Mouse (Mus musculus): ENCODE measurements around the gene Micu1. TPM values are rescaled to one million over a fixed set of nuclear protein-coding genes. Genes with fewer than 3 reads are reported as not detected.

Gene Micu1
- total RNA-seq, 2 experiments from 2014 or later = 82.4 to 88.7 TPM

DNA sequence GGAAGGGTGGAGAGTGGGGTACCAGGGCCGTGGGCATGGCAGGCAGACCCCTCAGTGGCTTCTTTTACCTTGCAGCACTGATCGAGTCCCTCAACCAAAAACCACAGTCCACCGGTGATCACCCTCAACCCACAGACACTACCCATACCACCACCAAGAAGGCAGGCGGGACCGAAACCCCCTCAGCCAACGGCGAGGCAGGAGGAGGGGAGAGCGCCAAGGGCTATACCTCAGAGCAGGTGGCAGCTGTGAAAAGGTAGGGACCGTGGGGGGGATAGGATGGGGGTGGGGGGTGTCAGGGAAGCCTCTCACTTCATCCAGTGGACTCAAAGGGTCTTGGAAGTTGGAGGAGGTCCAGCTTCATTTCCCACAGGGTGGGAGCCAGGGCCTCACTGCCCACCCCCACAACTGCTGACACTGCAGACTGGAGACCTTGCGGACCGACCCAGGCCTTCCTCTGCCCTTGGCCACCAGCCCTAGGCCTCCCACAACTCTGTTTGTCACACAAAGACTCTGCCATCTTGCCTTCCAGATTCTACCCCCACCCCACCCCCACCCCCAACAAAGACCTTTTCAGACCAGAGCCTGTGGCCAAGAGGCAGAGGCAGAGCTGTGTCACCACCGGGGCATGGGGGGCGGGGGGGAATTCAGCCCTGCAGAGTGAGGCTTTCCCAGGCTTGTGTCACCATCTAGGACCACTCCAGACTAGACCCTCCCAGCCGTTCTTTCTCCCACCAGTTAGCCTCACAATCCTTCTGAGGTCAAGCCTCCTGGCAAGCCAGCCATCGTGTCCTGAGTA is 187.9 kb downstream of the Micu1 start:
- intact Hi-C loops (cut with DNase I) = loop anchor here (5.0 to 10.0 kb wide), 4 partner anchors 92 to 355 kb away; partner anchors contain the start of genes Anapc16, Ascc1 and Spock2
- DNase-seq (ENCODE audit: low spot score in 2 of 2) = no peak

DNA sequence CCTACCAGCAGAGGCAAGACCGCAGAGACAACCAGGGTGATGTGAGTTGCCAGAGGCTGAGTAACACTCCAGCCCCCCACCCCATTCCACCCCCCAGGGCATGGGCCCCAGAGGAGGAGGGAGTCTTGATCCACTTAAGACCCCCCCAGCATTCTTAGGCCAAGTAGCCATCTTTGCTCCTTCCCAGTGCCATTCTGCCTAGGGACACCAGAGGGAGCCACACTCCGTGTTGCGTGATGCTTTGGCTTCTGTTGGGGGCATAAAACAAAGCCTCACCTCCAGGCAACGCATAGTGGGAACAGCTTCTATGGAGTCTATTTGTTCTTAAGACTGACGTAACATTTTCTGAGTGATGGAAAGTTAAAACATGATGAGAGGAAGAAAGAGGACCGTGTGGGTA is 190.7 kb downstream of the Micu1 start:
- intact Hi-C loops (cut with DNase I) = loop anchor here (5.0 to 10.0 kb wide), 4 partner anchors 89 to 352 kb away; partner anchors contain the start of genes Anapc16, Ascc1 and Spock2
- peak; percentile 73 to 76 for DNase-seq (ENCODE audit: low spot score in 2 of 2)

DNA sequence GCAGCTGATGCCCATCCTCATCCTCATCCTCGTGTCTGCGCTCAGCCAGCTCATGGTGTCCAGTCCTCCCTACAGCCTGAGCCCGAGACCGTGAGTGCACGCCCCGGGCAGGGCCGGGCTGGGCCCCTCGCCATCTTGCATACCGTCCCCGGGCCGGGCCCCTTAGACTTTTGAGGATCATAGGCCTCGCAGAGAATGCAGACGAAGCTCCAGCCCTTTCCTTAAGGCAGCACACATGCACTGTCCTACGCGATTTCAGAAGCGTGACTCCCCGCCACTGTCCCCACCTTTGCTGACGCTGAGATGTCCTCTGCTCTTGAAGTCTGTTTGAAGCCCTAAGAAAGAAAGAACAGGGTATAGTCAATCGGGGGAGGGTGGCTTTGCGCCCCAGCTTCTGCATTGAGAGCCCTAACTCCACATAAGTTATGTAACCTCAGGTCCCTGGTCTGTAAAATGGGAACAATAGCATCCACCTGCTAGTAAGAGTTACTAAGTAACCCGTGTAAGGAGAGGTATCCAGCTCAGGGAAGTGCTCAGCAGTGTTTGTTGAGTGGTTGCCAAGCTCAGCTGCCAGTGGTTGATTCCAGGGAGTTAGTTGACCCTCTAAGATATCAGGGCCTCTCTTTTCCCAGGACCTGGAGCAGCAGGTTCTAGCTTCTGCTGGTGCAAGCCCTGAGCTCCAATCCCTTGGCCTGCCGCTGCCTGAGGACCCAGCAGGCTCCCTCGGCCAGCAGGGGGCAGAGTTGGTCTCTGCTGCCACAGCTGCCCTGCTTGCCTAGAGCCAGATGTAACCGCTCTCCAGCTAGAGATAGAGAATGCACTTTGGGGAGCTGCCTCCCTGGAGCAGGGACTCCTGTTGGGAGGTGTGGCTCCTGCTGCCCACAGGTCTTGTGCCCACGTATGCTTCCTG is 192.2 kb downstream of the Micu1 start:
- peak; percentile 85 to 86 for DNase-seq (ENCODE audit: low spot score in 2 of 2)
- intact Hi-C loops (cut with DNase I) = loop anchor here (1.0 to 10.0 kb wide), 7 partner anchors 56 to 350 kb away; partner anchors contain the start of genes Anapc16, Ascc1 and Spock2

DNA sequence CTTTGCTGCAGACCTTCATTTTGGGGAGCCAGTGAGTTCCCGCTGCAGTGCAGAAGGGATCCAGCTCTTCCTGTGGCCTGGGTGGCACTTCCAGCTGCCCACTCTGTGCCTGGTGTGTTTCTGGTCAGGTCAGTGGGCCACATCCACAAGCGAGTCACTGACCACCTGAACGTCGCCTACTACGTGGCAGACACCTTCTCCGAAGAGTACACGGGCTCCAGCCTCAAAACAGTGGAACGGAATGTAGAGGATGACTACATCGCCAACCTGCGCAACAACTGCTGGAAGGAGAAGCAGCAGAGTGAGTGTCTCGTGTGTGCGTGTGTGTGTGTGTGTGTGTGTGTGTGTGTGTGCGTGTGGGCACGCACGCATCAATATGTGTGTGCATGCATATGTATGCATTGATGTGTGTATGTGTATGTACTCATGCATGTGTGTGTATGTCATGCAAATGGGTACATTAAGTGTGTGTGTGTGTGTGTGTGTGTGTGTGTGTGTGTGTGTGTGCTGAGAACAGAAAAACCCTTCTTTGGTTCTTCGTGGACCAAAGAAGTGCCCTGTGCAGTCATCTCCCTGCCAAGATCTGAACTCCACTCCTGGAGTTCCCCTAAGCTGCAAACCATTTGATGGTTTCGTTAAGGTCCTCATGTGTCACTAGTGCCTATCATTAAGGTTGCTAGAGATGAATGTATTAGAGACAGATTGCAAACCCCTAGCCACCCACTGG is 193.3 kb downstream of the Micu1 start:
- no peak for DNase-seq (ENCODE audit: low spot score in 2 of 2)
- intact Hi-C loops (cut with DNase I) = loop anchor here (2.0 to 10.0 kb wide), 4 partner anchors 171 to 349 kb away; partner anchors contain the start of gene Spock2

DNA sequence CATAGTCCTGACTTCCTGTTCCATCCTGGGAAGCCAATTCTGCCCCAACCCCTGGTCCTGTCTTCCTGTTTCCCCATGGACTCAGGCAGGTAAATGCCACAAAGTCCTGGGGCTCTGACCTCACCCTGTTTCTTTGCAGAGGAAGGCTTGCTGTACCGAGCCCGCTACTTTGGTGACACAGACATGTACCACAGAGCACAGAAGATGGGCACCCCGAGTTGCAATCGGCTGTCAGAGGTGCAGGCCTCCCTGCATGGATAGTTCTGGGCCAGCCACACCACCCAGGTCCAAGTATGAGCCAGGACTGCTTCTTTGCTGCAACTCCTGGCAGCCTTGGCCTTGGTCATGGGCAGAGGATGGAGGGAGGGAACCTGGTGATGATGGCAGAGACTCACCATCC is 193.9 kb downstream of the Micu1 start:
- intact Hi-C loops (cut with DNase I) = loop anchor here (5.0 to 10.0 kb wide), 3 partner anchors 209 to 349 kb away; partner anchors contain the start of gene Spock2
- no peak for DNase-seq (ENCODE audit: low spot score in 2 of 2)

DNA sequence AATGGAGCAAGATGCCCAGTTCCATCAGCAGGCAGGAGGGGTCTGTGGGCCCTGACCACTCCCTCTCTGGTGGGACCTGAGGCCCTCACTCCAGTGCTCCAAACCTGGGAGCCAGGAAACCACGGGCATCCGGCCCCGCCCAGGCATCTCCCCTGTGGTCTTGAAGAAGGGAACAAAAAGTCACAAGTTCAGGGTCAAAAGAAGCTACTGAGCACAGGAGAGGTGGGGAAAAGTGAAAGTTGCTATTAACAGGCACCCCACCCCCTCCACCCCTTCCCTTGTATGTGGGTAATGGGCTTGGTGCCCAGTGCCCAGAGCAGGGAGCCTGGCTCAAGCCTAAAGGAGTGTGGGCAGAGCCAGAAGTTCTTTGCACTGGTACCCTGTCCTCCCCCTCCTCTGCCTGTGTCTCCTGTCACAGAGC is 194.6 kb downstream of the Micu1 start:
- intact Hi-C loops (cut with DNase I) = loop anchor here (5.0 to 10.0 kb wide), 3 partner anchors 208 to 348 kb away; partner anchors contain the start of gene Spock2
- peak in 1 of 2 experiments; percentile 37 for DNase-seq (ENCODE audit: low spot score in 2 of 2)

DNA sequence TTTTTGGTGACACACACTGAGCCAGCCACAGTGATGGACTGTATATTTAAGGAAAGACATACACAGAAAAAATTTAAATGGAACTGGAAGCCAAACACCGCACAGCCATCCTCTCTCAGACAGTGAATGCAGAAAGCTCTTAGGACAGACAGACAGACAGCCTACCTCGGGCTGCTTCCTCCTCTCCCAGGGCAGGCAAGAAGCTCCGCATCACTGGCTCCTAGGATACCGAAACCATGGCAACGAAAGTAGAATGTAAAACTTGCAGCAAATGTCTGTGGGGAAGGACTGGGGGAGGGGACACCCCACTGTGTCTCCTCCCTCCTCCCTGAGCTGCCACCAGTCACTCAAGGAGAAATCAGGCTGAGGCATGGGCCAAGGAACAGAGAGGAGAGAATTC is 195.2 kb downstream of the Micu1 start:
- intact Hi-C loops (cut with DNase I) = loop anchor here (5.0 to 10.0 kb wide), 3 partner anchors 207 to 347 kb away; partner anchors contain the start of gene Spock2
- peak; percentile 87 to 97 for DNase-seq (ENCODE audit: low spot score in 2 of 2)

DNA sequence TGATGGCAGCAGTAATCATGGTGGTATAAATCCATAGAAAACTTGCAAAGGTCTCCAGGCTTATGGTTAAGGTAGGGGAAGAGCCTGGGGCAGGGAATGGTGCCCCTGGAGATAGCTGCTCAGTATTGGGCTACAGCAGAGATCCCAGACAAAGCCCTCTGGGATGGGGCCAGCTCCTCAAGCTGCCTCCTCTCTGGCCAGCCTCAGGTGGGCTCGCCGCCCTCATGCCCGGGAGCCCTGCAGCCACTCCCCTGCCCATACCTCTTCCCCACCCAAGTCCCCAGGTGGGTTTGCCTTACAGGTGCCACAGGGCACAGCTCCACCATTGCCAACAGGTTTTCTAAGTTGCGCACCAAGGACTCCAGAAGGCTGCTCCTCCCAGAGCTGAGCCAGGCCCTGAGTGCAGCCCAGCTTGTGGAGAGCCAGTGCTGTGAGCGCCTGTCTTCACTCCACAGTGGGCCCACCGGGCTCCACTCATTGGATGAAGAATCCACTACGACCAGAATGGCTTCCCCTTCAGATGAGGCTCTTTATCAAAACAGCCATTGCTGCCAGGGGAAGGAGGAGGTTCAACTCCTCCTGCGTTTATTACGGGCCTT is 196.0 kb downstream of the Micu1 start:
- intact Hi-C loops (cut with DNase I) = loop anchor here (5.0 to 10.0 kb wide), 3 partner anchors 207 to 347 kb away; partner anchors contain the start of gene Spock2
- peak; percentile 31 to 49 for DNase-seq (ENCODE audit: low spot score in 2 of 2)

DNA sequence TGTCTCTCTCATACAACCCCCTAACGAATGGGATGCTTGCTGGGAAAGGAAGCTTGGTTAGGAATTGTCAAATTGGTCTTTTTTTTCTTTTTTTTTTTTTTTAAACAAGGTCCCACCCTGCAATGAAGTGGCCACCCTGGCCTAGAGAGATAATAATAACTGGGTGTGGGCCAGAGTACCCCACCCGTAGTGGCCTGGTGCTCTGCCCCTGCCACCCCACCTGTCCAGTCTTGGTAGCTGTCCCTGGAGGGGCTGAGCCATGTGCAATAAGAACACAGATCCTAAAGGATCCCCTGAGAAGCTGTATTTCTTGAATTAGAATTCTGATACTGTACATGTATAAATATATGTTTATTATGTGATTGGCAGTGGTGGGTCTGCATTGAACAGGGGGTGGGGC is 196.7 kb downstream of the Micu1 start:
- intact Hi-C loops (cut with DNase I) = loop anchor here (5.0 to 10.0 kb wide), 3 partner anchors 206 to 346 kb away; partner anchors contain the start of gene Spock2
- no peak for DNase-seq (ENCODE audit: low spot score in 2 of 2)

DNA sequence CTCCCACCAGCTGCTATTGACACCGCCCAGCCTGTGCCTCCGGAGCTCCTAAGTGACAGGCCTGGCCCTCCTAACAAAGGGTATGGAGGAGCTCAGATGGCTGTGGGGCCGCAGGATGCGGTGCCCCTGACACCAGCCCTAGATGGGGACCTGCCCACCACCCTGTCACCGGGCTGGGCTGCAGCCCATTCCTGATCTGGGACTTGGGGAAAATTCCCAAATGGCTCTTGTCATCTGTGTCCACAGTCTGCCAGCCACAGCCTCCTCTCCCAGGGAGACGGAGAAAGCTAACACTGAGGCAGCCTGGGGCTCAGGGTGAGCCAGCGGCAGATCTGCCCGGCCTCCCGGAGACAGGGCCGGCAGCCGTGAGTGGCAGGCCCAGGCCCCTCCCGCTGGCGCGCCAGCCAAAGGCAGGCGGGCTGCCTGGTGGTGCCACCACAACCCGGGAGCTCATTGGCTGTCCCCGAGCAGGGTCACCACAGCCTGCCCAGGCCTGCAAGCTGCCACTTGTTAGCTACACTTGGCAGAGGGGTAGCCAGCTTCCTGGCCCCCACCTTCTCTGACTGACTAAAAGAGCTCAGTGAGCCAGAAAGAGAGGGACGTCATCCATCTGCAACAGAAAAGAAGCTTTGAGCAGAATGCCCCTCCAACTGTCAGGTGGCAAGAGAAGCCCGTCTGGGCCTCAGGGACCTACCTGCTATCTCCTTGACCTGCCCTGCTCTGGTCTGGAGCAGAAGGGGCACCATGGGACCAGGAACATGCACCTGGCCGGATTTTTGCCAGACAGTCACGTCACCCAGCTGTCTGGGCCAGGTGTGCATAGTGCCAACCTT is 197.3 kb downstream of the Micu1 start:
- peak; percentile 90 to 96 for DNase-seq (ENCODE audit: low spot score in 2 of 2)
- intact Hi-C loops (cut with DNase I) = loop anchor here (5.0 to 10.0 kb wide), 3 partner anchors 205 to 345 kb away; partner anchors contain the start of gene Spock2

DNA sequence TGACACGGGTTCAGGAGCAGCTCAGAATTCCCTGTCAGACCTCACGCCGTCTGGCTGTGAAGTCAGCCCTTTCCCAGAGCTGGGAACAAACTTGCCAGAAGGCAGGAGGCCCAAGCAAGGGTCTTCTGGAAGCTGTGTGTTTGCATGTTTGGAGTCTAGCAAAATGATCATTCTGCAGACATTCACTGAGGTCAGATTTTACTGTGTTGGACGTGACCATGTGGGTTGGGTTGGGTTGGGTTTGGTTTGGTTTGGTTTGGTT is 197.8 kb downstream of the Micu1 start:
- DNase-seq (ENCODE audit: low spot score in 2 of 2) = no peak
- intact Hi-C loops (cut with DNase I) = no loop called here

DNA sequence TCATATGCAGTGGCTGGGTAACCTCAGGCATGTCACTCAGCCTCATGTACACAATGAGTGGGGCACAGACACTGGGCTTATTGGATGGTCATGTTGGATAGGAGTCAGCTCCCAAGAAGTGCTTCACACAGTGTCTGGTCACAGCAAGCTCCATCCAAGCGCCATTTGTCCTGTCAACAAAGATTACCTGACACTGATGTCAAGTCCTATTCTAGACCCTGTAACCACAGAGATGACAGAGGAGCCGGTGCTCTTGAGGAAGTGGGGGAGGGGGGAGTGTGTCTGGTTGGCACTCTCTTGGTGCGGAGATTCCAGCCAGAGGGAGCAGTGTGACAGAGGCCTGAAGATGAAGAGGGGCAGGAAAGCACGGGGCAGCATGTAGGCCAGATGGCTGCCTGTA is 198.7 kb downstream of the Micu1 start:
- intact Hi-C loops (cut with DNase I) = no loop called here
- no peak for DNase-seq (ENCODE audit: low spot score in 2 of 2)

DNA sequence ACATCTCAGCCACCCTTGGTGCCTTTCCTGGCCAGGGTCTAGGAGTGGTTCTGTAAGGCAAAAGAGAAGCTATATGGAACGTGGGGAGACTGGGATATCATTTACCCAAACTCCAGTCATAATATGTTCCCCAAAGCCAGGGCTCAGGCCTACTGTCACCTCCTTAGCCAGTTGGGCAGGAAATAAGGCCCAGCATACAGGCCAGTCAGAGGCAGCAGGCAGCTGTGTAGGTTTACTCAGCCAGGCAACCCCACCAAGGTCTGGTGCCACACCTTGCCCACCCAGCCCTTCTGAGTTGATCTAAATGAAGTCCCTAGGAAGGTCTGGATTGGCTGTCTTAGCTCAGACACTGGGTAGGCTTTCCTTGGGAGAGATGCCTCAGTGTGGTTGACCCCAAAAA is 199.2 kb downstream of the Micu1 start:
- no peak for DNase-seq (ENCODE audit: low spot score in 2 of 2)
- intact Hi-C loops (cut with DNase I) = no loop called here

DNA sequence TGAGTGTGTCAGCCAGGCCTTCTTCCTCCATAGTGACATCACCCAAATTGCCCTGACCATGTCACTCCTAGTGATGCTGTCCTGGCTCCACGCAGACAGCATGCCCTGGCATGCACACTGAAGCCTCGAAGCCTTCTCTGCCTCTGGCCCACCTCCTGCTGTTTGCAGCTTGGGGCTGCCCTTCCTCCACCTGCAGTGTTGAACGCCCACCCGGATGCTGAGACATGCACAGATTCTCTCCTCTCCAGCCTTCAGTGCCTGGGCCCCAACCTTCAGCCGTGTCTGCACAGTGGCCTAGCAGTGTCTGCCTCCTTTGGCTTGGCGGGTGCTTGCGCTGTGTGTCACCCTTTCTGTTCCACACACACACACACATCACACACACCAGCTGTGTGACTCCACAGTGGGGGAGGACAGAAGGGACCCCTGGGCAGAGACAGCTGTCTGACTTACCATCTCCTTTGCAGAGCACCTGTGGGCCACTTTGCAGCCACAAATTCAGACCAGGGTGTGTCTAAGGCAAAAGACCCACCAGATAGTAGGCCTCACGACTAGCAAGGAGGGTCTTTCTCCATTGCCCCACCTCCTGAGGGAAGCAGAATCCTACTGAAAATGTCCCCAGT is 199.8 kb downstream of the Micu1 start:
- intact Hi-C loops (cut with DNase I) = no loop called here
- peak in 1 of 2 experiments; percentile 37 for DNase-seq (ENCODE audit: low spot score in 2 of 2)

DNA sequence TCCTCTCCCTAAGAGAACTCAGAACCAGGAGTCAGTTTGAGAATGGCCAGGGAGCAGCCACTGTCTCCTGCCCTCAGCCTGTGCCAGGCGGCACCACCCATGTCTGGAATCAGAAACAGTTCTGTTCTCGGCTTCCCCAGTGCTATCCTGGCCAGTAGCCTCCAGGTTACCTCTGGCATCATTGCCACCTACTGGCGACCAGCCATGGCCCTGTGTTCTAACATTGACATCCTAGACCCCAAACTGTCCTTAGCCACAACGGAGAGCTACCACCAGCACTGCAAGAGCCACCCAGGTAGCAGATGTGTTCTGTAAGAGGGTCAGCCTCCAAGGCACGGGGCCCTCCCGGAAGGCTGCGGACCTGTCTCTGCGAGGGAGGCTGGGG is 200.3 kb downstream of the Micu1 start:
- intact Hi-C loops (cut with DNase I) = no loop called here

DNA sequence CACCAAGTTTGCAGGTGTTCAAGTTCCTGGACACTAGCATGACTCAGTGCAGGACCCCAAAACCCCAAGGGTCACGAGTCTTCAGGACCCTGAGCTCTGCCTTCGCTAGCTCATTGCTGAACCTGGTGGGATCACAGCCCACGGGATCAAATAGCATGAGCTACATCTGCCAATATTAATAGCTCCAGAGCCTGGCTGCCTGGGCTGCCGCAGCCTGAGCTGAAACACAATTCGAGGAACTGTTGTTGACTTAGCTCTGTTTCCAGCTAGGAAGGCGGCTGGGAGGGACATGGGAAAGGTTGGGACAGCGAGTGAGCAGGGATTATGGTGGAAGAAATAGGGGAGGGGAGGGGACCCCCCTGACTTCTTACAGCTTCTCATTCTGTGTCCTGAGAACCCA is 200.9 kb downstream of the Micu1 start:
- DNase-seq (ENCODE audit: low spot score in 2 of 2) = no peak
- intact Hi-C loops (cut with DNase I) = no loop called here

More for the DNA sequence above, 200.3 kb downstream of the Micu1 start:
- no peak for DNase-seq (ENCODE audit: low spot score in 2 of 2)

DNA sequence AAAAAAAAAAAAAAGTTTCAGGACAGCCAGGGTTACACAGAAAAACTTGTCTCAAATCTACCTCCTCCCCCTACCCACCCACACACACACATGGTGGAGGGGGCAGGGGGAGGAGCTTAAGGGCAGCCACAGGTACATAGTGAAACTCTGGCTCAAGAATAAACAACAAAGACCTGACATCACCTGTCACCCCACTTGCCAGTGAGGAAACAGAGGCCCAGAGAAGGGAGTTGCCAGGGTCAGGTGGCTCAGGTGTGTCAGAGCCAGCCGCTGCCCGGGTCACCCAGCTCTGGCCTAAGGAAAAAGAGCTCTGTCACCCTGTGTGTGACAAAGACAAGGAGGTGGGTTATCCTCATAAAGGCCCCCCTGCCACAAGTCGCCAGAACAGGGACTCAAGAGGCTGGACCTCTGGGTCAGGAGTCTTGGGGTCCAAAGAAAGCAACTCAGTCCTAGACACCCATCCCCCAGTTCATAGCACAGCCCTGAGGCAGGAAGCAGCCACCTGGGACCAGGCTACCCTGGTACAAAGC is 204.9 kb downstream of the Micu1 start:
- DNase-seq (ENCODE audit: low spot score in 2 of 2) = no peak

More for the DNA sequence above, 204.9 kb downstream of the Micu1 start:
- intact Hi-C loops (cut with DNase I) = no loop called here

Data from left cerebral cortex, postnatal 14 days (tissue).